ENCODE assay signal across 8 mouse cellular contexts in the genomic region with DNA sequence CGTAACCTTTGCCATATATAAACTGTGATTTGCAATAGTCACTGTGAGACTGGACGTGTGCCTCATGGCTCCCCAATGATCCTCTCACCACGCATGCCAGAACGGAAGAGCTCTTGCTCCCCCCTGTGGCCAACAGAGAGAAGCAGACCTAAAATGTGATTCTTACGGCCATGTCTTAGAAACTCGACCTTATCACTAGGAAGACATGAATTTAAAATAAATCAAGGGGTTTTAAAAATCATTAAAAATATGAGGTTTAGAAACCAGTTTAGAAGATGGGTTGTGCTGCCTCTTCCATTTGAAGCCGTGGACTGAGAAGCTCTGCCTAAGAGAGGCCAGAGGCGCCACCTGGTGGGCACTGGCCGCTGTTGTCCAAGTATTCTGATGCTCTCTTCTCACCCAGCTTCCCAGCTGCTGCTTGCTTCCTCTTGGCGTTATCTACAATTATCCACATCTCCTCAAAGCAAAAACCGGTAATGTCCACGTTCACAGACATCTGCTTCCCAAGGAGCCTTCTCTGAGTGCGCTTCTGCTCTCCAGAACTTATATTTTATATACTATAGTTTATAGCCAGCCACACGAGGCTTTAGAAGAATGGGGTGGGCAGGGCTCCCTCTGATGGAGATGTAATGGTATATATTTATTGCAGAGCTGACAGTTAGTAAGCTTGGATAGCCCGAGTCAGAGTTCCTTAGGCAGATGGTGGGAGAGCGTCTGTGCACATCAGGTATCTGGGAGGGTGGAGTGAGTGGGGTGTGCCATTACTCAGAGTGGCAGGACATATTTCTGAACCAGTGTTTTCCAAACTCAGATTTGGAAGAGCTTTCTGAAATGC. TPM values are rescaled to one million over a fixed set of nuclear protein-coding genes. Genes with fewer than 3 reads are reported as not detected.
DNase-seq lines count a peak whose midpoint lies in the region; ATAC-seq and TF ChIP-seq lines count a peak whose summit lies in the region.

No protein-coding gene starts in this region.

- H3K4me3 ChIP-seq in embryonic facial prominence, embryonic 14.5 days (ENCODE audit: low read depth, low read length) = peak overlapping the region; percentile 18
- peak overlapping the region; percentile 31 for H3K4me3 ChIP-seq in limb, embryonic 13.5 days
- H3K4me3 ChIP-seq in midbrain, embryonic 16.5 days (ENCODE audit: low read depth, low read length) = peak overlapping the region; percentile 36
- H3K4me3 ChIP-seq in spleen, adult 2 months (ENCODE audit: extremely low read depth, insufficient read depth, insufficient read length) = no peak overlapping the region

- no peak for TF ChIP-seq POLR2A in spleen, adult 2 months (IDR thresholded peaks at IDR 0.05; ENCODE audit: low read depth, low read length)

- H3K4me2 ChIP-seq in embryonic facial prominence, embryonic 14.5 days (ENCODE audit: low read depth, low read length) = peak overlapping the region; percentile 47
- H3K4me2 ChIP-seq in limb, embryonic 13.5 days (replicated peaks) = peak overlapping the region; percentile 61
- peak overlapping the region; percentile 62 for H3K4me2 ChIP-seq in midbrain, embryonic 16.5 days (ENCODE audit: low read length)

- H3K27me3 ChIP-seq in embryonic facial prominence, embryonic 14.5 days (replicated peaks; ENCODE audit: control insufficient read depth, insufficient read depth, low read length) = no peaks in the 10 kb centered on the region
- no peaks in the 10 kb centered on the region for H3K27me3 ChIP-seq in limb, embryonic 13.5 days
- H3K27me3 ChIP-seq in midbrain, embryonic 16.5 days (ENCODE audit: control insufficient read depth, insufficient read depth, low read depth, low read length) = no peaks in the 10 kb centered on the region; the same call in 1 of the 2 replicates
- H3K27me3 ChIP-seq in spleen, adult 2 months (ENCODE audit: control insufficient read depth, insufficient read depth, low read length) = no peaks in the 10 kb centered on the region

- peak; percentile 86 for ATAC-seq in embryonic facial prominence, embryonic 14.5 days (ENCODE audit: low read depth)
- peak; percentile 66 for ATAC-seq in limb, embryonic 13.5 days (ENCODE audit: low FRiP score, low read depth)
- peak; percentile 86 for ATAC-seq in midbrain, embryonic 16.5 days

- H3K9me3 ChIP-seq in embryonic facial prominence, embryonic 14.5 days (ENCODE audit: control insufficient read depth, low read length) = no peaks in the 10 kb centered on the region
- H3K9me3 ChIP-seq in limb, embryonic 13.5 days = no peaks in the 10 kb centered on the region
- H3K9me3 ChIP-seq in midbrain, embryonic 16.5 days (replicated peaks; ENCODE audit: control insufficient read depth, low read length, poor library complexity, severe bottlenecking) = no peaks in the 10 kb centered on the region

- no peaks in the 10 kb centered on the region for H3K36me3 ChIP-seq in embryonic facial prominence, embryonic 14.5 days (ENCODE audit: control insufficient read depth, insufficient read depth, low read length)
- no peaks in the 10 kb centered on the region for H3K36me3 ChIP-seq in limb, embryonic 13.5 days
- no peaks in the 10 kb centered on the region for H3K36me3 ChIP-seq in midbrain, embryonic 16.5 days (ENCODE audit: control insufficient read depth, insufficient read depth, low read length)
- 0 out of 2 replicates have a peak, but pooled peaks cover 3% of the 10 kb centered on the region for H3K36me3 ChIP-seq in spleen, adult 2 months (ENCODE audit: control insufficient read depth, insufficient read depth, low read length)

- TF ChIP-seq CTCF in spleen, adult 2 months (IDR thresholded peaks at IDR 0.05; ENCODE audit: extremely low read depth, insufficient read depth, insufficient read length, insufficient replicate concordance) = peak; percentile 88

- WGBS in embryonic facial prominence, embryonic 14.5 days = 4% methylated on average over 16 of the region's 16 CpGs
- 3% methylated on average over 16 of the region's 16 CpGs for WGBS in limb, embryonic 13.5 days
- WGBS in midbrain, embryonic 16.5 days = 4% methylated on average over 16 of the region's 16 CpGs
- 25% methylated on average over 16 of the region's 16 CpGs for WGBS in spleen, adult 2 months

- peak; percentile 87 for DNase-seq in 416B (ENCODE audit: low read depth)
- DNase-seq in adrenal gland, postnatal 4 days (ENCODE audit: low spot score in 2 of 2) = peak; percentile 31 to 61
- peak; percentile 89 for DNase-seq in embryonic facial prominence, embryonic 14.5 days (ENCODE audit: low spot score)
- DNase-seq in heart, adult 9 months (ENCODE audit: low spot score in 2 of 2) = peak; percentile 12 to 66
- DNase-seq in kidney, adult 9 months = peak; percentile 80
- DNase-seq in spleen, adult 2 months (ENCODE audit: low read depth in 1 of 2, low spot score in 2 of 2) = peak; percentile 61 to 77

- H3K27ac ChIP-seq in embryonic facial prominence, embryonic 14.5 days (replicated peaks; ENCODE audit: low read depth, low read length) = no peak overlapping the region
- H3K27ac ChIP-seq in limb, embryonic 13.5 days = no peak overlapping the region
- H3K27ac ChIP-seq in midbrain, embryonic 16.5 days (ENCODE audit: low read length) = peak overlapping the region; percentile 9; the same call in 1 of the 2 replicates
- no peak overlapping the region for H3K27ac ChIP-seq in spleen, adult 2 months (ENCODE audit: insufficient read depth, low read length)

- peak overlapping the region; percentile 14 for H3K9ac ChIP-seq in embryonic facial prominence, embryonic 14.5 days (ENCODE audit: low read depth, low read length)
- peak overlapping the region; percentile 48 for H3K9ac ChIP-seq in limb, embryonic 13.5 days
- H3K9ac ChIP-seq in midbrain, embryonic 16.5 days (ENCODE audit: low read depth, low read length) = peak overlapping the region; percentile 47; the same call in 1 of the 2 replicates

- H3K4me1 ChIP-seq in embryonic facial prominence, embryonic 14.5 days (ENCODE audit: control insufficient read depth, insufficient read depth, low read length) = no peaks in the 10 kb centered on the region
- no peaks in the 10 kb centered on the region for H3K4me1 ChIP-seq in limb, embryonic 13.5 days
- no peaks in the 10 kb centered on the region for H3K4me1 ChIP-seq in midbrain, embryonic 16.5 days (ENCODE audit: control insufficient read depth, insufficient read depth, low read length)
- no peaks in the 10 kb centered on the region for H3K4me1 ChIP-seq in spleen, adult 2 months (ENCODE audit: control insufficient read depth, insufficient read depth, insufficient read length)

RNA-seq across cellular contexts. Expression of a gene that starts 28.3 kb away (rescaled TPM):
- total RNA-seq in adrenal gland, postnatal 4 days (2021) = 1 to 10 TPM in 1 of 2 experiments, under 1 TPM in 1; 0.39 to 1.6 TPM
- 0.97 and 1.6 TPM in 2 replicates for polyA plus RNA-seq in embryonic facial prominence, embryonic 14.5 days (2014; fragmentation: Nextera tagmentation; extraction: Ambion mirVana)
- polyA plus RNA-seq in limb, embryonic 13.5 days (2015; fragmentation: Nextera tagmentation; extraction: Ambion mirVana) = 1.7 and 2.4 TPM in 2 replicates
- 0.18 TPM in 1 of 2 replicates, not detected in the other for polyA plus RNA-seq in midbrain, embryonic 16.5 days (2015; fragmentation: Nextera tagmentation; extraction: Ambion mirVana)
- polyA plus RNA-seq in spleen, adult 2 months (2012; rRNA removed) = 6.6 and 8.2 TPM in 2 replicates

RNA-seq across cellular contexts. Expression of a gene that starts 42.8 kb away (rescaled TPM):
- total RNA-seq in adrenal gland, postnatal 4 days (2021) = 1 to 10 TPM in 1 of 2 experiments, under 1 TPM in 1; 0.51 to 1.5 TPM
- 2.5 and 5.0 TPM in 2 replicates for polyA plus RNA-seq in embryonic facial prominence, embryonic 14.5 days (2014; fragmentation: Nextera tagmentation; extraction: Ambion mirVana)
- polyA plus RNA-seq in limb, embryonic 13.5 days (2015; fragmentation: Nextera tagmentation; extraction: Ambion mirVana) = 0.98 and 1.0 TPM in 2 replicates
- polyA plus RNA-seq in midbrain, embryonic 16.5 days (2015; fragmentation: Nextera tagmentation; extraction: Ambion mirVana) = 0.44 and 0.70 TPM in 2 replicates
- polyA plus RNA-seq in spleen, adult 2 months (2012; rRNA removed) = 0.57 and 1.2 TPM in 2 replicates

Comparison
In these comparisons a context has a peak if more than half of its experiments do, and no peak if none do; other contexts are left out.
1. DNase-seq: peak in every context shown above with its lines; median percentile 89 in embryonic facial prominence, embryonic 14.5 days; 87 in 416B; 80 in kidney, adult 9 months; 69 in spleen, adult 2 months; 46 in adrenal gland, postnatal 4 days; 39 in heart, adult 9 months.